Mouse (Mus musculus): Measurements from ENCODE around the gene Mllt10. TPM values are rescaled to one million over a fixed set of nuclear protein-coding genes. Genes with fewer than 3 reads are reported as not detected.

The Mllt10 gene
- 31.5 TPM for polyA plus RNA-seq (2014; fragmentation: Illumina TruSeq; extraction: RNeasy Lipid Tissue Mini Kit (QIAGEN cat#74804); ENCODE audit: low replicate concordance)

DNA sequence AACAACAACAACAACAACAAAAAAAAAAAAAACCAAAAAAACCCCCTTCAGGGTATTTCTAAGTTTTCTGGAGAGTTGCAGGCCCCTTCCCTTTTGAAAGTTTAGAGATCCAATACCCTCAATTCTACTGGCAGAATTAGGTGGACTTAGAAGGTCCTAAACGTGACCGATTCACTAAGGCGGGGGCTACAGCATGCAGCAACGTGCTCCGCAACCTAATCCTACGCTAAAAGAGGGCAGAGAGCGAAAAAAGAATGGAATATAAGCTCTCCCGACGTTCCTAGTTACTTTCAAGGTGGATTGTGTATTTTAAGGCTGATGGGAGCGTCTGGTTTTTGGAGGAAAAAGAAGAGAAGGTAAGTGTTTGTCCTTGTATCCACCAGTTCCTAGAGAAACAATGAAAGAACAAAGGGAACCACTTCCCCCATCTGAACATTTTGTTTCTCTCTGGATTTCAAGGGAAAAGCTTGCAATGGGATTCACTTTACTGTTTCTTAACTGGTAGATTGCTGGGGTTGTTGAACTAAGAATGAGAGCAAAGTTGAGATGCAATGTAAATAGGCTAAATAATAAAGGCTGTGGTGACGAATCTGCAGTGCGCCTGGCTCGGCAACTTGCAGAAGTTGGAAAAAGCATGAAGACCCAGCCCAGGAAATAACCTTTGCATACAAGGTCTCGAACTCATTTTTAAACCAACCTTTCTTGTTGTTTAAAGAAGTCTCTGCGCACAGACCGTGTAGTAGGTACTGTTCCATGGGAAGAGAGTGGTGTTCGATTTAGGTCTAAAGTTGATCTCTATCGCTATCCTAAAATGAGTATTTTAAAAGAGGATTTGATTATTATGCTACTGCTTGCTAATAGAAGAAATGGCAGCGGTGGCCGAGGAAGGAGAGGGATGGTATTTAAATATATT, at the start of gene Mllt10:
Gene Mllt10 (plus strand): TSS at position 222 of the 913 bp plus-strand sequence.

GRCm38 (mm10) chr2:18037491-18037890, 17.5 kb upstream of the Mllt10 start, which contains the start of gene A930004D18Rik:
A930004D18Rik (minus strand) TSS chr2:18037737.

GRCm38 (mm10) chr2:18048453-18049075, 6.5 kb upstream of the Mllt10 start, which contains the start of gene Skida1:
Skida1 (minus strand) TSS chr2:18049051.

Other genes starting within 250 kb of the Mllt10 start
- not detected for gene H2al2a, start 58.3 kb upstream of the Mllt10 start, polyA plus RNA-seq (2014; fragmentation: Illumina TruSeq; extraction: RNeasy Lipid Tissue Mini Kit (QIAGEN cat#74804); ENCODE audit: low replicate concordance)
- 0.22 TPM for gene A930004D18Rik, start 17.5 kb upstream of the Mllt10 start, polyA plus RNA-seq (2014; fragmentation: Illumina TruSeq; extraction: RNeasy Lipid Tissue Mini Kit (QIAGEN cat#74804); ENCODE audit: low replicate concordance)
- gene Skida1, start 6.2 kb upstream of the Mllt10 start, polyA plus RNA-seq (2014; fragmentation: Illumina TruSeq; extraction: RNeasy Lipid Tissue Mini Kit (QIAGEN cat#74804); ENCODE audit: low replicate concordance): 0.82 TPM